Mouse (Mus musculus): Measurements from ENCODE around the gene Hist1h2af.
"Not testable (repeated sequence)": the region's sequence is repeated elsewhere in the genome, so short reads cannot be mapped to it uniquely, and the experiment has no call there.

Hist1h2af gene

DNA sequence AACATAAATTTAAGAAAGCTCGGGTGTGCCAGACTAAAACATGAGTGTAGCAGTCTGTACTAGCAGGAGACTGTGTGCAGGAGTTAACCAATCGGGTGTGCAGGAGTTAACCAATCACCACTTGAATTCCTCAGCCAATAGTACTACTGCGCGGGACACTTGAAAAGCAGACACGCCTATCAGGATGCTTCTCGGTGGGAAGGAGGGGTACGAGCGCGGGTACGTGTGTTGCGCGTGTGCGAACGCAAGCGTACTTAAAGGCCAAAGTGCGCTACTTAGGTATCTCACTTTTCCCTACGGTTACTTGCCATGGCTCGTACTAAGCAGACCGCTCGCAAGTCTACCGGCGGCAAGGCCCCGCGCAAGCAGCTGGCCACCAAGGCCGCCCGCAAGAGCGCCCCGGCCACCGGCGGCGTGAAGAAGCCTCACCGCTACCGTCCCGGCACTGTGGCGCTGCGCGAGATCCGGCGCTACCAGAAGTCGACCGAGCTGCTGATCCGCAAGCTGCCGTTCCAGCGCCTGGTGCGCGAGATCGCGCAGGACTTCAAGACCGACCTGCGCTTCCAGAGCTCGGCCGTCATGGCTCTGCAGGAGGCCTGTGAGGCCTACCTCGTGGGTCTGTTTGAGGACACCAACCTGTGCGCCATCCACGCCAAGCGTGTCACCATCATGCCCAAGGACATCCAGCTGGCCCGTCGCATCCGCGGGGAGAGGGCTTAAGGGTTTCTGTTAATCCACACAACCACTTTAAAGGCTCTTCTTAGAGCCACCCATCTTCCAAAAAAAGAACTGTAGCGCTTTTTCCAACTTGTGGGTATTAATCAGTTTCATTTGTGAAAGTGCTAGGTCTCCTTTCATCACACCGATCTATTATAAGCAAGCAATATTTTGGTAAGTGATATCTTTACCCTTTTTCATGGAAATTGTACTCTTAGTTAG, 1.7 kb downstream of the Hist1h2af start, which contains the start of gene Hist1h3g:
Gene Hist1h3g (plus strand): TSS at position 286 of the 939 bp plus-strand sequence.
- DNase-seq = peak; percentile 87 to 90

DNA sequence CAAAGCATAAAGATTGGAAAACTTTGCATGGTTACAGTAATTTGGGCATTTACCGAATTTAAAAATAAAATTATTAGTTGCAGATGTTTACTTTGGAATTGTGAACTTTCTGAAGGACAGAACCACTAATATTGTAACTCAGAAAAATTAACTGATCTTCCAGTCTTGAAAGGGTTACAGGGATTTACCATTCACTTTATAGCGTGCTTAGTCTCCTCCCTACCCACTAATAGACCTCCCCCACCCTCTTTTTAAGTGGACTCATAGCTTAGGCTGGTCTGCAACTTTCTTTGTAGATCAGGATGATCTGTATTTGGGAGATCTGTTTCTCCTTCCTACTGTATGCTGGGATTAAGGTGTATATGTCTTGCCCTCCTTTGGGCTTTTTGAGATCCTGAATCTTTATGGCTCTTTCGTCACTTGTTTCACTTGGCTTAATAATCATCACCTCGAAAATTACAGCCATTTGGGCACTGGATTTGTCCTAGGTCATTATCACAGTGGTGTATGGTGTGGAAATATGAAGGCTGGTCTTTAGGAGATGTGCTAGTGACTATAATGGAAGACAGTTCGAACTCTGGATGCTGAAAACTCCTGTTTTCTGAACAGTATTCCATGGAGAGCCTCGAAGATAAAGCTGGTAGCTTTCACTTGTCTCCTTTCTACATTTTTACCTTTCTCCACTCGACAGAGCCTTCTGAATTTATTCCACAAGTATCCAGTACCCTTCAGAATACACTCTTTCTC, 2.5 kb downstream of the Hist1h2af start:
- DNase-seq = no peak

DNA sequence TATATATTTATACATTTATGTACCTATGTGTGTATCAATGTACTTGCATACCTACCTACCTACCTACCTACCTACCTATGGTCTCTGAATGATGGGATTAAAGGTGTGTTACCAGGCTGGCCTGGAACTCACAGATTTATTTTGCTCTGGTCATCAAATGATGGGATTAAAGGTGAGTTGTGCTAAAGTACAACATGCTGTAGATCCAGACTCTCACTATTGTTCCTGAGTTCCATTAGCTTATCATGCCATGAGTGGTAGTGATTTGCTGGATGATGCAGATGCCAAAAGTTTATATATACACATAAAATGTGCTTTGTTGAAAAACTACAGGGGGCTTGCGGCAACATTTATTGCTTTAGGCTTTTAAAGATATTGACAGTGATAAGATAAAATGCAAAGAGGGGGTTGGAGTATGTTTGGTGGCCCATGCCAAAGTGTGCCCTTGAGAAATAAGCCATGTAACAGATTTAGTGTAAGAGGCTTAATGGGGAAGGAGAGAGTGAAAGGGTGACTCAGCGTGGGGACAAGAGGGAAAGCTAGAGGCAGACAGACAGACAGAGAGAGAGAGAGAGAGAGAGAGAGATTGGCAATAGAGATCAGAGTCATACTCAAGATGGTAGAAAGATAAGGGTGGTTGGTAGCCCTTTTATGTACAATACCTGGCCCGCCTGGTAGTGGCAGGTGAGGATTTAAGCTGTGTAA, 3.5 kb downstream of the Hist1h2af start:
- no peak for DNase-seq

GRCm38 (mm10) chr13:23538249-23538648, 4.5 kb downstream of the Hist1h2af start:
- DNase-seq = no peak

GRCm38 (mm10) chr13:23539821-23540220, 6.1 kb downstream of the Hist1h2af start:
- DNase-seq = not testable (repeated sequence)

DNA sequence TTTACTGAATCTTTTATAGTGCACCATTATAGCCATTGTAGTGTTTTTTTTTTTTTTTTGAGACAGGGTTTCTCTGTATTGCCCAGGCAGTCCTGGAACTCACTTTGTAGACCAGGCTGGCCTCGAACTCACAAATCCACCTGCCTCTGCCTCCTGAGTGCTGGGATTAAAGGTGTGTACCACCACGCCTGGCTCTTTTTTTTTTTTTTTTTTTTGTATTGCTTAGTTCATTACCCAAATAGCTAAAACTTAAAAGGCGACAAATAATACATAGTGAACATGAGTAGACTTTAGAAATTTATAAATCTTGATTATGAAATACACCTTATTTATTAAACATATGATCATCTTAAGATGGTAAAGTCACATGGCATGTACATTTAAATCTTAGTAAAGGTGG, 7.8 kb downstream of the Hist1h2af start:
- no peak for DNase-seq

- DNase-seq = not testable (repeated sequence)
Observed at GRCm38 (mm10) chr13:23542225-23542980, 8.7 kb downstream of the Hist1h2af start.

- peak; percentile 70 to 72 for DNase-seq
Observed at GRCm38 (mm10) chr13:23542999-23543607, 9.4 kb downstream of the Hist1h2af start, which contains the start of gene Hist1h2bh. Gene Hist1h2bh, minus strand, starts transcription at chr13:23543392.

DNA sequence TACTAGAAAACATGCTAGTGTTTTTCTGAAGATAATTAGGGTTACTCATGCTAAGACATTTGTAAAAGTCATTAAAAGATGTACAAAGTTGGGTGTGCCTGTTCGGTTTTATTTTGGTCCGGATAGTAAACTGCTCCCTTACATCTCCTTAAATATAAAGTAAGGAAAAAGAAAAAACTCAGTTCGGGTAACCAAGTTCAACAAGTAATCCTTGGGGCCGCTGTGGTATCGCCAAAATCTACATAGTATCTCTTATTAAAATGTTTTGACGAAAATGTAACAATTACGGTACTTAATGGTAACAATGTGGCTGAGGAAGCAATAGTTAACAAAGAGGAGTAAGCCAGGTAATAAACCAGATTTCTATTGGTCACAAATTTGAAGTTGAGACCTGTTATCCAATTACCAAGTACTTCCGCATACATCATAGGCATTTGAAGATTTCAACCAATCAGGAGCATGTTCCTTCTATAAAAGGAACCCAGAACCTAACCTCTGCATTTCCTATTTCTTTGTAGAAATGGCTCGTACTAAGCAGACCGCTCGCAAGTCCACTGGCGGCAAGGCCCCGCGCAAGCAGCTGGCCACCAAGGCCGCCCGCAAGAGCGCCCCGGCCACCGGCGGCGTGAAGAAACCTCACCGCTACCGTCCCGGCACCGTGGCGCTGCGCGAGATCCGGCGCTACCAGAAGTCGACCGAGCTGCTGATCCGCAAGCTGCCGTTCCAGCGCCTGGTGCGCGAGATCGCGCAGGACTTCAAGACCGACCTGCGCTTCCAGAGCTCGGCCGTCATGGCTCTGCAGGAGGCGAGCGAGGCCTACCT, 10.5 kb downstream of the Hist1h2af start, which contains the start of gene Hist1h3f:
Gene Hist1h3f (plus strand): TSS at position 88 of the 822 bp plus-strand sequence.
- DNase-seq = peak; percentile 74 to 78

DNA sequence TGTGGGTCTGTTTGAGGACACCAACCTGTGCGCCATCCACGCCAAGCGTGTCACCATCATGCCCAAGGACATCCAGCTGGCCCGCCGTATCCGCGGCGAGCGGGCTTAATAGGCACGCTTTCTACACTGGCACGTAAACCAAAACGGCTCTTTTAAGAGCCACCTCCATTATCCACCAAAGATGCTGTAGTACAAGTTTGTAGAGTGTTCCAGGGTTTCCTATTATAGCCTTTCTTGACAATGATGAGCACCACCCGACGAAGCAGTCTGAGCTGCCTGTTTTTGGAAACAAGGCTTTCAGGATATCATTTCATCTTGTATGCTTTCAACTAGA, 11.0 kb downstream of the Hist1h2af start:
- not testable (repeated sequence) for DNase-seq

GRCm38 (mm10) chr13:23546694-23547093, 13.0 kb downstream of the Hist1h2af start:
- no peak for DNase-seq

DNA sequence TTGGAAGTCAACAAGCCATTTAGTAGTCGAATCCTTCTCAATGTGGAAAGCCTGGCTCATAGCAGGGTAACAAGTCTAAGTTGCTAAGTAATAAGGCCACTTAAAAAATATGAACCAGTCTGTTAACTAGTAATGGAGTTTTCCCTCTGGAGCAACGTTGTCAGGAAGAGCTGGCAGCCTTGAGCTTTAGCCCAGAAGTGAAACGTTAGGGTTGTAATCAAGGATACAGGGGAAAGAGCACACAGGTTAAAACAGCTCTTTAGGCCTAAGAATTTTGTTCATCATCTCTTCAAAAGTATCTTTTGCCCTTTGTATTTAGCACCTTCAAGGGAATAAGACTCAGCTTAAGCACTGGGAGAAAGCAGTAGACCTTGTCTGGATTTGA, 17.0 kb downstream of the Hist1h2af start:
- DNase-seq = no peak

DNA sequence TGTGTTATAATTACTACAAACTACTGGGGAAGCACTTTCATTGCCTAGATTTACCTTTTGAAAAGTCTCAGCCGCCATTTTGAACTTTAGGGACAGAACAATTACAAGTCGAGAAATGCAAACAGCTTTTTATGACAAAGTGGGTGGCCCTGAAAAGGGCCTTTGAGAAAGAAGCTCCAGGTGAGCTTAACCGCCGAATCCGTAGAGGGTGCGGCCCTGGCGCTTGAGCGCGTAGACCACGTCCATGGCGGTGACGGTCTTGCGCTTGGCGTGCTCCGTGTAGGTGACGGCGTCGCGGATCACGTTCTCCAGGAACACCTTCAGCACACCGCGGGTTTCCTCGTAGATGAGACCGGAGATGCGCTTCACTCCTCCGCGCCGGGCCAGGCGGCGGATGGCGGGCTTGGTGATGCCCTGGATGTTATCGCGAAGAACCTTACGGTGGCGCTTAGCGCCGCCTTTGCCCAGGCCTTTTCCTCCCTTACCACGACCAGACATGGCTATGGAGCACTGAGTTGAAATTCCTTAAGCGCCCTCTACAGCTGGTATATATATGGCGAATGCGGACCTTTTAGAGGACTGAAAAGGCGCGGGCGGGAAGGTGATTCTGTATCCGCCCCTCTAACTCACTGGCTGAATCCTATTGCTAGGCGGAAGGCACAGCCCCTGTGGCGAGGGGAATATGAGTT, 17.6 kb downstream of the Hist1h2af start, which contains the start of gene Hist1h4f:
Gene Hist1h4f (minus strand): TSS at position 503 of the 689 bp plus-strand sequence.
- DNase-seq = peak; percentile 84 to 88

GRCm38 (mm10) chr13:23551931-23552914, 18.5 kb downstream of the Hist1h2af start:
- no peak for DNase-seq

GRCm38 (mm10) chr13:23552962-23553361, 19.3 kb downstream of the Hist1h2af start, which contains the start of gene Hist1h1d:
Gene Hist1h1d, plus strand, starts transcription at chr13:23553262.
- DNase-seq = no peak

DNA sequence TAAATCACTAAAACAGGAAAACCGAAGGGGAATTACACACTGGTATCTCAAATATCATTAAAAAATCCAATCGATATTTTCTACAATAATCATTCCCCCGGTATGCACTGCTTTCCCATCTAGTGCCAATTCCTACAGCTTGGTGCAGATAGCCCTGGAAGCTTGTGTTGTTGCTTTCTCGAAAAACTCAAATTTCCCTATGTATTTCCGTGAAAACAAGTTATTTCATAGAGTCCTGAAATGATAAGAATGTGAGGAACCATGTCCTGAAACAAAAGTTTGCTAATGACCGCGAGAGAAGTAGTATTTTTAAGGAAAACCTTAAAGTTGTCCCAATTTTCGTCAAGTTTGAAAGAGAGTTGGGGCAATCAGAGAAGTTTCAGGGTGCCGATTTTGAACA, 20.7 kb downstream of the Hist1h2af start:
- DNase-seq = no peak

DNA sequence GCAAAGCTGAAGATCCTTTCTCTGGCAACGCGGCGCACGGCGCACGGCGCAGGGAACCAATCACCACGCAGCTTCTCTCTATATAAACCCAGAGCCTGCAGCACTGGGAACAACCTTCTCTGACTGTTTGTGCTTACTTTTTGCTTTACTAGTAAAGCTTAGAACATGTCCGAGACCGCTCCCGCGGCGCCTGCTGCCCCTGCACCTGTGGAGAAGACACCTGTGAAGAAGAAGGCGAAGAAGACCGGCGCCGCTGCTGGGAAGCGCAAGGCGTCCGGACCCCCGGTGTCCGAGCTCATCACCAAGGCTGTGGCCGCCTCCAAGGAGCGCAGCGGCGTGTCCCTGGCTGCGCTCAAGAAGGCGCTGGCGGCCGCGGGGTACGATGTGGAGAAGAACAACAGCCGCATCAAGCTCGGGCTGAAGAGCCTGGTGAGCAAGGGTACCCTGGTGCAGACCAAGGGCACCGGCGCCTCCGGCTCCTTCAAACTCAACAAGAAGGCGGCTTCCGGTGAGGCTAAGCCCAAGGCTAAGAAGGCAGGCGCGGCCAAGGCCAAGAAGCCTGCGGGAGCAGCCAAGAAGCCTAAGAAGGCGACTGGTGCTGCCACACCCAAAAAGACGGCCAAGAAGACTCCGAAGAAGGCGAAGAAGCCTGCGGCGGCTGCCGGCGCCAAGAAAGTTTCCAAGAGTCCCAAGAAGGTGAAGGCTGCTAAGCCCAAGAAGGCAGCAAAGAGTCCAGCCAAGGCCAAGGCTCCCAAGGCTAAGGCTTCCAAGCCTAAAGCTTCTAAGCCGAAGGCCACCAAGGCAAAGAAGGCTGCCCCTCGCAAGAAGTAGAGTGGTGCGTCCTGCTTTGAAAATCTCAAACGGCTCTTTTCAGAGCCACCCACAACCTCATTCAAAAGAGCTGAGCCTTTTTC, 21.5 kb downstream of the Hist1h2af start:
- peak; percentile 87 to 93 for DNase-seq
